Mouse (Mus musculus) megakaryocyte, adult 5-6 weeks (primary cell): ENCODE results near the gene Psma6. TPM values are rescaled to one million over a fixed set of nuclear protein-coding genes. Genes with fewer than 3 reads are reported as not detected.

Experiments used
- ATAC-seq: 2 replicates; pipeline ENCODE4 v1.8.0; 2016; ENCODE audit warnings: mild to moderate bottlenecking, inconsistent platforms; ENCODE audit not compliant: poor library complexity, severe bottlenecking
- total RNA-seq, 2 experiments: library from RNA; stranded (forward) in 1 of 2; stranded (reverse) in 1 of 2; fragments of 153-499, 151-499 nt in 1 of 2; fragments of 221-1000, 200-1000 nt in 1 of 2; gene quantifications; 2 replicates each; pipeline versions ENCODE4 v1.2.3 to v1.2.4; 2015 to 2017

The Psma6 gene
- total RNA-seq, 2 experiments from 2014 or later = 237 to 242 TPM

- no peak for ATAC-seq
Measured at GRCm38 (mm10) chr12:55463087-55463486, 79.1 kb downstream of the Psma6 start.

GRCm38 (mm10) chr12:55463992-55464845, 80.2 kb downstream of the Psma6 start:
- ATAC-seq = no peak

GRCm38 (mm10) chr12:55464846-55465361, 80.9 kb downstream of the Psma6 start:
- peak; percentile 7; the same call in 1 of the 2 replicates for ATAC-seq

GRCm38 (mm10) chr12:55465401-55465983, 81.5 kb downstream of the Psma6 start:
- ATAC-seq = peak; percentile 92

- ATAC-seq = peak; percentile 49
Measured at GRCm38 (mm10) chr12:55466088-55466701, 82.2 kb downstream of the Psma6 start.

GRCm38 (mm10) chr12:55466816-55467215, 82.8 kb downstream of the Psma6 start:
- ATAC-seq = peak; percentile 29

- ATAC-seq = no peak
Measured at GRCm38 (mm10) chr12:55467331-55468180, 83.5 kb downstream of the Psma6 start.

Other genes starting within 250 kb of the Psma6 start
- 23.0 and 23.2 TPM in 2 replicates for gene Srp54b, start 229.1 kb upstream of the Psma6 start, total RNA-seq (2015)
- 55.5 and 61.7 TPM in 2 replicates for gene Srp54b, start 229.1 kb upstream of the Psma6 start, total RNA-seq (2017)
- gene 1700047I17Rik2, start 184.6 kb upstream of the Psma6 start, total RNA-seq (2015) = 20.8 and 21.8 TPM in 2 replicates
- not detected in 2 replicates for gene 1700047I17Rik2, start 184.6 kb upstream of the Psma6 start, total RNA-seq (2017)
- gene Srp54c, start 154.1 kb upstream of the Psma6 start, total RNA-seq (2015) = 47.0 and 62.3 TPM in 2 replicates
- 68.0 and 72.1 TPM in 2 replicates for gene Srp54c, start 154.1 kb upstream of the Psma6 start, total RNA-seq (2017)
- 6.1 and 7.8 TPM in 2 replicates for gene 1110008L16Rik, start 84.6 kb upstream of the Psma6 start, total RNA-seq (2015)
- 5.0 and 6.5 TPM in 2 replicates for gene 1110008L16Rik, start 84.6 kb upstream of the Psma6 start, total RNA-seq (2017)
- 26.7 TPM in 2 replicates for gene Ppp2r3c, start 81.2 kb upstream of the Psma6 start, total RNA-seq (2015)
- gene Ppp2r3c, start 81.2 kb upstream of the Psma6 start, total RNA-seq (2017) = 19.7 and 20.4 TPM in 2 replicates
- gene Nfkbia, start 108.4 kb downstream of the Psma6 start, total RNA-seq (2015) = 55.5 and 84.6 TPM in 2 replicates
- gene Nfkbia, start 108.4 kb downstream of the Psma6 start, total RNA-seq (2017) = 52.5 and 65.3 TPM in 2 replicates
- gene Aldoart2, start 181.0 kb downstream of the Psma6 start, total RNA-seq (2015) = not detected in 2 replicates
- gene Aldoart2, start 181.0 kb downstream of the Psma6 start, total RNA-seq (2017) = not detected in 2 replicates
- gene Insm2, start 215.2 kb downstream of the Psma6 start, total RNA-seq (2015) = not detected in 2 replicates
- gene Insm2, start 215.2 kb downstream of the Psma6 start, total RNA-seq (2017) = not detected in 2 replicates